Mouse (Mus musculus): ENCODE measurements around the gene Kxd1. TPM values are rescaled to one million over a fixed set of nuclear protein-coding genes. Genes with fewer than 3 reads are reported as not detected.

Gene Kxd1
- polyA plus RNA-seq, 1 experiment from 2014 or later = 75.2 TPM

DNA sequence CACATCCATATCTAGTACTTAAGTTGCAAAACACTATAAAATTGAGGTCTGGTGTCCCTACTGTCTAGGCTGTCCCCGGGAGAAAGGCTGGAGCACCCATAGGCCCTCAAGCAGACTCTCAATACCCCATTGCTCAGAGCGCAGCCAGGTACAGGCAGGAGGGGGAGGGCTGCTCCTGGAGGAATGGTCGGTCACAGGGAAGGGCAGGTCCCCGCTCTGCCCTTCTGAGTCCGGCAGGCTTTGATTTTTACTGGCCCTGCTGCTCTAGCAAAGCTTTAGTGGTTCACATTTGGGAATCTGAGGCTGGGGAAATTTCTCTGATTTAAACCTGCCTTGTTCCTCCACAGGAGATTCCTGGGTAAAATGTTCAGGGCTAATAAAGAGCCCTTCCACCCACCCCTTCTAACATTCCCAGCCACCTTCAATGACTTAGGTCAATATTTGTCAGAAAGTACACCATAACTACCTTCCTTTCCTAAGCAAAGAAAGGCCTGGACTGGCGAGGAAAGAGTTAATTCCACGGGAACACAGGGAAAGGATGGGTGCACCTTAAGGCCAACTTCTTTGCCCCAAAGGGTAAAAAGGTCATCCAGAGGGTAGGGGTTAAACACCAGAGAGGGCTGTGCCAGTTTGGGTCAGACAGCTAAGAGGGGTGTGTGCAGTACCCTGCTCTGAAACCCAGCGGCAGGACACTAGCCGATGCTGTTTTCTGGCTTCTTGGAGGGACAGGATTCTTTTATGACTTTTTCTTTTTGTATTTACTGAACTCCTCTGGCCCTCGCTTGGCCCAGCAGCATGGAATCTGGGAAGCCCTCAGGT lies 37.5 kb downstream of the Kxd1 start:
- no peak overlapping the region; the same call in 1 of the 2 replicates for H3K4me2 ChIP-seq
- H3K27ac ChIP-seq (ENCODE audit: low read depth, low read length) = no peak overlapping the region
- H3K36me3 ChIP-seq (ENCODE audit: control insufficient read depth, insufficient read depth, low read length) = no peaks in the 10 kb centered on the region
- H3K4me1 ChIP-seq (replicated peaks; ENCODE audit: control insufficient read depth, insufficient read depth, low read length) = peaks cover 40% of the 10 kb centered on the region
- peaks cover 100% of the 10 kb centered on the region for H3K27me3 ChIP-seq (replicated peaks; ENCODE audit: control insufficient read depth, insufficient read depth, low read length)
- ATAC-seq (replicated peaks; ENCODE audit: low FRiP score) (no peak), DNase-seq (ENCODE audit: low spot score) (no peak)
- no peak overlapping the region for H3K9ac ChIP-seq (ENCODE audit: low read depth, low read length)
- H3K4me3 ChIP-seq (ENCODE audit: low read depth, low read length) = no peak overlapping the region
- H3K9me3 ChIP-seq (ENCODE audit: control insufficient read depth, low read length) = no peaks in the 10 kb centered on the region
- WGBS = 14% methylated on average over 10 of the region's 10 CpGs

DNA sequence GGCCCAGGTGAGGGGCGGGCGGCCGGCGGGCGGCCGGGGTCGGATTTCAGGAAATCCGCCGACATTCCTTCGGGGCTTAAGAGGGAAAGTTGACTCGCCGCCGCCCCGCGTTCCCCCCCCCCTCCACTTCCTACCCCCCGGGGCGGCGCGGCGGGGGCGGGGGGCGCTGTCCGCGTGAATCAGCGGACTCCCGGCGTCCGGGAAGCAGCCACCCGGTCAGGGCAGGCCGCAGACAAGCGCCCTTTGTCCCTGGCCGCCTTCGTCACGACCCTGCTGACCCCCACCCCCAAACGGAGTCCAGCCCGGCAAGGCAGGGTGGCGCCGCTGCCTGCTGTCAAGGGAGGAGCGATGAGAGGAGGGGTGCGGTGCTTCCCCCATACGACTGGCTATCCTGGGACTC lies 38.2 kb downstream of the Kxd1 start:
- WGBS = 1% methylated on average over 29 of the region's 41 CpGs
- ATAC-seq (replicated peaks; ENCODE audit: low FRiP score) (no peak), DNase-seq (ENCODE audit: low spot score) (no peak)
- no peak overlapping the region for H3K9ac ChIP-seq (ENCODE audit: low read depth, low read length)
- no peaks in the 10 kb centered on the region for H3K9me3 ChIP-seq (ENCODE audit: control insufficient read depth, low read length)
- peaks cover 100% of the 10 kb centered on the region for H3K27me3 ChIP-seq (replicated peaks; ENCODE audit: control insufficient read depth, insufficient read depth, low read length)
- peak overlapping the region; percentile 62 for H3K4me2 ChIP-seq
- no peak overlapping the region for H3K27ac ChIP-seq (ENCODE audit: low read depth, low read length)
- H3K4me3 ChIP-seq (ENCODE audit: low read depth, low read length) = peak overlapping the region; percentile 32
- no peaks in the 10 kb centered on the region for H3K36me3 ChIP-seq (ENCODE audit: control insufficient read depth, insufficient read depth, low read length)
- peaks cover 40% of the 10 kb centered on the region for H3K4me1 ChIP-seq (replicated peaks; ENCODE audit: control insufficient read depth, insufficient read depth, low read length)

DNA sequence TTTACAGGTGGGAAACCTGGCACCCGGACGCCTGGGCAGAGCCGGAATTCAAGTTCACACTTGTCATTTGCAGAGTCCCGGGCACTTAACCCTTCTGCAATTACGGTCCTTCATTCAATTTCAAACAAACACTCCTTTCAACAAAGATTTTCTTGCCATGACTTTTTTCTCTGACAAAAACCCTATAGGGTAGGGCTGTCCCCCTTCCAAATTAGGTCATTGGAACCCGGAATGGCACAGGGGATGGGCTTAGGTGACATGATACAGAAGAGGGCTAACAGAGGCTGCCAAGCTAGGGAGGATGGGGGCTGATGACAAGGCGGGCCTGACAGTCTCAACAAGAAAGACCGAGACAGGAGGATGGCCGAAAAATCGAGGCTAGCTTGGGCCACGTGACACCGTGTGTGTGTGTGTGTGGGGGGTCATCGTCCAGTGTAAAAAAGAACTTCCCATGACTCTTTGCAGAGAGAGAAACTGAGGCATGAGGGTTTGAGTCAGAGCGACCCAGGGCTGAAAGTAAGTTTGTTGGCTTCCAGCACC lies 38.8 kb downstream of the Kxd1 start:
- Histone ChIP-seq H3K9ac (ENCODE audit: low read depth, low read length) (no peak overlapping the region), H3K27me3 (replicated peaks; ENCODE audit: control insufficient read depth, insufficient read depth, low read length) (peaks cover 100% of the 10 kb centered on the region), H3K36me3 (ENCODE audit: control insufficient read depth, insufficient read depth, low read length) (no peaks in the 10 kb centered on the region), H3K27ac (ENCODE audit: low read depth, low read length) (no peak overlapping the region), H3K4me1 (replicated peaks; ENCODE audit: control insufficient read depth, insufficient read depth, low read length) (peaks cover 40% of the 10 kb centered on the region), H3K9me3 (ENCODE audit: control insufficient read depth, low read length) (no peaks in the 10 kb centered on the region), H3K4me3 (ENCODE audit: low read depth, low read length) (peak overlapping the region; percentile 32), H3K4me2 (peak overlapping the region; percentile 62)
- 3% methylated on average over 14 of the region's 14 CpGs for whole genome bisulfite sequencing
- DNase-seq (ENCODE audit: low spot score) (no peak), ATAC-seq (replicated peaks; ENCODE audit: low FRiP score) (no peak)

DNA sequence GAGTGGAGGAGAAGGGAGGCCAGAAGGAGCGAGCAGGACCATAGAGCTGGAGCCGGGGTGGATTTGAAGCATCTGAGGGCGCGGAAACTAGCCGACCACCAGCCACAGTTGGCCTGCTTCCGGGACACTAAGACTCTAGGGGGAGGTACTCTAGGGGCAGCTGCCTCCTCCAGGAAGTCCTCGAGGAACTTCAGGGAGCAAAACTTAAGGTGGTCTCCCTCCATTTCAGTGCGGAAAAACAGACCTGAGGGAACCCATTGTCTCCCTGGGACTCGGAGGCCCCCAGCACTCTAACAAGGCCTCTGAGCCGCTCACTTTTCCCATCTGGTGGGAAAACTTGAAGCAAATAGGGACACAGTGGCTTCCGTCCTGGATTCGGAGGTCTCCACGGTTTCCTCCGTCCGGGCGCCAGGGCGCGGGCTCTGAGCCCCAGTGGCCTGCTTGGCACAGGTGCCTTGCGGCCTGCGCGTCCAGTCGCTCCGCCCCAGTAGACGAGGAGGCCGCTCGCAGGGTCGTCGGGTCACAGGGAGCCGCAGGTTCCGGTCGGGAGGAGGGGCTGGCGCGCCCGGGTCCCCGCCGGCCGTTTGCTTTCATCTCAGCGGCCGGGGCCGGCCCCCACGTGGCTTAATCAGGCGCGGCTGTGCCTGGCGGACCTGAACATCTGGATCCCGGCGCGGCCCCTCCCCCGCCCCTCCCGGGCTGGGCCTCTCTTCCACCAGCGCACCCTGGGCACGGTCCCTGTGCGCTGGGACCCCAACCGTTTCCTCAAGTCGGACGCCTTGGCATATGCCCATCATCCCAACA lies 39.6 kb downstream of the Kxd1 start:
- Histone ChIP-seq H3K4me1 (replicated peaks; ENCODE audit: control insufficient read depth, insufficient read depth, low read length) (peaks cover 32% of the 10 kb centered on the region), H3K4me2 (peak overlapping the region; percentile 62), H3K27ac (ENCODE audit: low read depth, low read length) (no peak overlapping the region), H3K36me3 (ENCODE audit: control insufficient read depth, insufficient read depth, low read length) (no peaks in the 10 kb centered on the region), H3K4me3 (ENCODE audit: low read depth, low read length) (peak overlapping the region; percentile 44), H3K9me3 (ENCODE audit: control insufficient read depth, low read length) (no peaks in the 10 kb centered on the region), H3K27me3 (replicated peaks; ENCODE audit: control insufficient read depth, insufficient read depth, low read length) (peaks cover 100% of the 10 kb centered on the region), H3K9ac (ENCODE audit: low read depth, low read length) (0 out of 2 replicates have a peak overlapping the region, but pooled peaks have one; percentile 8)
- WGBS = 2% methylated on average over 55 of the region's 55 CpGs
- ATAC-seq (replicated peaks; ENCODE audit: low FRiP score) (peak; percentile 52), DNase-seq (ENCODE audit: low spot score) (peak; percentile 71)

DNA sequence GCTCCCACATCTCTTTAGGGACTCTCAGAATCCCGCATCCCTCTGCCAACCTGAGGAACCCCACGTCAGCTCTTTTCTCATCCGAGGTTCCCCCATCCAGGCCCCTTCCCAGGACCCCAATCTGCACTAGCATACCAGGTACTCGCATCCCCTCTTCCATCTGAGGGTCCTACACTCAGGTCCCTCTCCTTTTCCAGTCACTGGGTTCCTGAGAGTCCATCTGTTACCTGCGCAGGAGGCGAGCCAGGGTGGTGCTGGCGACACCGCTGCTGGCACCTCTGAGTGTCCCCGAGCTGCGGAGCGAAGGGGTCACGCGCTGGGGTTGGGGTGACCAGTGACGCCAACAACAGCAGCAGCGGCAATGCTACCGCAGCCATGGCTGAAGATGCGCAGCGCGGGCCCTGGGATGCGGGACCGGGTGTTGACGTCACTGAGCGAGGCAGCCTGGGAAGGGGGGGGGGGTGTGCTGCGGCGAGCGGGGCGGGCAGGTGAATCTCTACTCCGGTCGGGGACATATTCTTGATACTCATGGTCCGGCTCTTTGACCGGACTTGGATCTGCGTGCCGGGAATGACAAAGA lies 40.7 kb downstream of the Kxd1 start, which contains the start of gene Tmem59l:
TSS of gene Tmem59l (minus strand) at position 418 of the 580 bp plus-strand sequence.
- Histone ChIP-seq H3K27ac (ENCODE audit: low read depth, low read length) (no peak within 1 kb of the TSS), H3K36me3 (ENCODE audit: control insufficient read depth, insufficient read depth, low read length) (no peaks in the 10 kb centered on the region), H3K4me3 (ENCODE audit: low read depth, low read length) (peak within 1 kb of the TSS; percentile 44), H3K9ac (ENCODE audit: low read depth, low read length) (0 out of 2 replicates have a peak within 1 kb of the TSS, but pooled peaks have one; percentile 8), H3K4me2 (peak within 1 kb of the TSS; percentile 62), H3K4me1 (replicated peaks; ENCODE audit: control insufficient read depth, insufficient read depth, low read length) (peaks cover 23% of the 10 kb centered on the region), H3K9me3 (ENCODE audit: control insufficient read depth, low read length) (no peaks in the 10 kb centered on the region), H3K27me3 (replicated peaks; ENCODE audit: control insufficient read depth, insufficient read depth, low read length) (peaks cover 100% of the 10 kb centered on the region)
- DNase-seq (ENCODE audit: low spot score) (no peak), ATAC-seq (replicated peaks; ENCODE audit: low FRiP score) (no peak)
- WGBS = 13% methylated on average over 33 of the region's 33 CpGs

DNA sequence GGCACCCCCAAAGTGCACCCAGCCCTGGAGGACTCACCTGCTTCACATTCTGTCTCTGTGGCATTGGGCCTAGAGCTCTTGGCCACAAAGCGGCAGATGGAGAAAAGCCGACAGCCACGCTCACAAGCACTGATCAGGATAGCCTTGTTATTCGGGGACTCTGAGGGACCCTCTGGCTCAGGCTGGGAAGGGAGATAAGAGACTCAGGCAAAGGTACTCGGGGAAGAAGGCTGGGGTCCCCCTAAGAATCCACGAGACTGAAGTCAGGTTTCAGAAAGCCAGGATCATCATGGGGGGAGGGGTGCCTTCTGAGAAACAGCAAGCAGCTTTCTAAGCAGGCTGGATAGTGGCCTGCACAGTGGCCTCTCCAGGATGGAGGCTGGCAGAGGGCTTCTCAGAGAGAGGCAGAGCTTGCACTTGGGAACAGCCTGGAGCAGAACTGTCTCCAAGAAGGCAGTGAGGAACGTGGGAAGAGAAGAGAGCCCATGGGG lies 41.5 kb downstream of the Kxd1 start:
- H3K27me3 ChIP-seq (replicated peaks; ENCODE audit: control insufficient read depth, insufficient read depth, low read length) = peaks cover 100% of the 10 kb centered on the region
- peaks cover 23% of the 10 kb centered on the region for H3K4me1 ChIP-seq (replicated peaks; ENCODE audit: control insufficient read depth, insufficient read depth, low read length)
- no peaks in the 10 kb centered on the region for H3K36me3 ChIP-seq (ENCODE audit: control insufficient read depth, insufficient read depth, low read length)
- no peaks in the 10 kb centered on the region for H3K9me3 ChIP-seq (ENCODE audit: control insufficient read depth, low read length)
- H3K27ac ChIP-seq (ENCODE audit: low read depth, low read length) = no peak overlapping the region
- ATAC-seq (replicated peaks; ENCODE audit: low FRiP score) (no peak), DNase-seq (ENCODE audit: low spot score) (no peak)
- WGBS = 39% methylated on average over 7 of the region's 7 CpGs
- no peak overlapping the region for H3K9ac ChIP-seq (ENCODE audit: low read depth, low read length)
- H3K4me2 ChIP-seq = no peak overlapping the region
- no peak overlapping the region for H3K4me3 ChIP-seq (ENCODE audit: low read depth, low read length)

DNA sequence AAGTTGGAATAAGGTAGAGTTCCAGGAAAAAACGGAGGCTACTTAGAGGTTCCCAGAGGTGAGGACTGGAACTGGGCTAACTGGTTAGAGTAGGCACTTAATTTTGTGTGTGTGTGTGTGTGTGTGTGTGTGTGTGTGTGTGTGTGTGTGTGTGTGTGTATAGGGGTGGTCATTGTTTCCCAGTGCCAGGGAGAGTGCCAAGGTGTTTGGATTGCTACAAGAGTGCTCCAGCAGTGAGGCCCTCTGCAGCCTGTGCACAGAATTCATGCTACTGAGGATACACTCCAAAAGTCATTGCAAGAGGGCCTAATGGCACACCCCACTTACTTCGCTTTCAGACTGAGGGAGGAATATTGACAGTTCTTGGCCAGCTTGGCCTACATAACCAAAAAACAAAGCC lies 44.8 kb downstream of the Kxd1 start:
- Histone ChIP-seq H3K4me2 (no peak overlapping the region), H3K27ac (ENCODE audit: low read depth, low read length) (no peak overlapping the region), H3K4me3 (ENCODE audit: low read depth, low read length) (no peak overlapping the region), H3K36me3 (ENCODE audit: control insufficient read depth, insufficient read depth, low read length) (no peaks in the 10 kb centered on the region), H3K27me3 (replicated peaks; ENCODE audit: control insufficient read depth, insufficient read depth, low read length) (peaks cover 76% of the 10 kb centered on the region), H3K9me3 (ENCODE audit: control insufficient read depth, low read length) (no peaks in the 10 kb centered on the region), H3K4me1 (replicated peaks; ENCODE audit: control insufficient read depth, insufficient read depth, low read length) (peaks cover 3% of the 10 kb centered on the region), H3K9ac (ENCODE audit: low read depth, low read length) (no peak overlapping the region)
- DNase-seq (ENCODE audit: low spot score) = no peak
- 52% methylated on average over 2 of the region's 2 CpGs for WGBS
- ATAC-seq (replicated peaks; ENCODE audit: low FRiP score) = no peak

DNA sequence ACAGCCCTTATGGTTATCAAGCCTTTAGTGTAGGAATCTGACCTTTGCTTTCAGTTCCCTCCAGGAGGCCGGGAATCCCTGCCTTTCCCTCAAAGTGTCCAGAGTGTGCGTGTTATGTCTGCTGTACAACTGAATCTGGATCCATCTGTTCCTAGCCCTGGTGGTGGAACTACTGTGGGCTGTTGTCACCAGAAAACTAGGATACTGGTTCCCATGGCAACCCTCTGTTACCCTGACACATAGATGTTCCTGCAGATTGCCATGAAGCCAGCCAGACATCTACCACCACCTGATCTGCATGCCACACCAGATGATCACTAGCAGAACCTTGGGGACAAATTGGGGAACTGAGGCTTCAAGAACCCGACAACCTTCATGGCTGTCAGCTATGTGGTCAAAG lies 45.8 kb downstream of the Kxd1 start:
- 61% methylated on average over 3 of the region's 3 CpGs for WGBS
- no peak overlapping the region for H3K9ac ChIP-seq (ENCODE audit: low read depth, low read length)

More for the DNA sequence above, 45.8 kb downstream of the Kxd1 start:
- peaks cover 10% of the 10 kb centered on the region for H3K4me1 ChIP-seq (replicated peaks; ENCODE audit: control insufficient read depth, insufficient read depth, low read length)
- no peaks in the 10 kb centered on the region for H3K9me3 ChIP-seq (ENCODE audit: control insufficient read depth, low read length)
- no peak for ATAC-seq (replicated peaks; ENCODE audit: low FRiP score)
- H3K27me3 ChIP-seq (replicated peaks; ENCODE audit: control insufficient read depth, insufficient read depth, low read length) = peaks cover 65% of the 10 kb centered on the region
- no peak overlapping the region for H3K4me2 ChIP-seq
- H3K4me3 ChIP-seq (ENCODE audit: low read depth, low read length) = no peak overlapping the region
- DNase-seq (ENCODE audit: low spot score) = no peak
- H3K27ac ChIP-seq (ENCODE audit: low read depth, low read length) = no peak overlapping the region
- no peaks in the 10 kb centered on the region for H3K36me3 ChIP-seq (ENCODE audit: control insufficient read depth, insufficient read depth, low read length)
